Mouse (Mus musculus) small intestine, adult 2 months (tissue): ENCODE data around the gene Arsb.

Experiments used
- CTCF ChIP-seq: fragments of 200-500 bp; IDR thresholded peaks from 2 replicates; pipeline ENCODE4 v1.5.1; 2012; ENCODE audit warnings: low read depth, mild to moderate bottlenecking, control low read depth, inconsistent platforms, low read length, moderate library complexity, mixed read lengths; ENCODE audit not compliant: insufficient replicate concordance, insufficient read length; ENCODE audit errors: extremely low read depth
- POLR2A ChIP-seq: fragments of 200-500 bp; IDR thresholded peaks from 2 replicates; pipeline ENCODE4 v1.6.1; 2012; ENCODE audit warnings: low read depth, mild to moderate bottlenecking, control low read depth, inconsistent platforms, low read length, moderate library complexity

DNA sequence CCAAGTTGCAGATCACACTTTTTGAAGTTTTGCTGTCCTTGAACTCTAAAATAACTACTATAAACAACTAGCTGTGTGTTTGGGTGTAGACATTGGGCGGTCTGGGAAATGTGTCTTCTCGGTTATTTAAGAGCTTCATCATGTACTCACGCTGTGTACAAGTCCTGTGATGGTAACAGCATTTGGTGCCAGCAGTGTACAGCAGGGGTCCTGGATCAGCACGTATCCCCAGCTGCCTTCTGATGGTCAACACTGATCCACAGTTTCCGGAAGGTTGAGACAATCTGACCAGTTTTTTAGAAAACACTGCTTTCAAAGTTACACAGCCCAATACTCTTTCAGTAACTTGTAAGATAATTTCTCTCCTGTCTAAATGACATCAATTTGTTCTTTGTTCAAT, 108.0 kb downstream of the Arsb start:
- no peak for TF ChIP-seq CTCF
- TF ChIP-seq POLR2A = no peak
